Mouse (Mus musculus): ENCODE results near the gene Exosc8. TPM values are rescaled to one million over a fixed set of nuclear protein-coding genes. Genes with fewer than 3 reads are reported as not detected.
"Not testable (repeated sequence)": the region's sequence is repeated elsewhere in the genome, so short reads cannot be mapped to it uniquely, and the experiment has no call there.

Exosc8 gene
- polyA plus RNA-seq, 1 experiment, result 88.1 TPM

- Histone ChIP-seq H3K4me3 (ENCODE audit: insufficient read depth, poor library complexity, severe bottlenecking) (no peak overlapping the region), H3K79me3 (ENCODE audit: low read depth) (no peaks in the 10 kb centered on the region), H3ac (ENCODE audit: control insufficient read depth, insufficient read length, low read depth) (no peak overlapping the region), H3K36me3 (ENCODE audit: control insufficient read depth, insufficient read depth) (peaks cover 89% of the 10 kb centered on the region), H3K79me2 (ENCODE audit: control insufficient read depth, insufficient read depth) (no peaks in the 10 kb centered on the region), H3K27me3 (ENCODE audit: control insufficient read depth, insufficient read depth, insufficient read length) (no peaks in the 10 kb centered on the region)
- no peak for TF ChIP-seq MYOD1 (IDR thresholded peaks at IDR 0.05; ENCODE audit: control insufficient read depth, insufficient read length, low read depth)
- TF ChIP-seq CEBPB (IDR thresholded peaks at IDR 0.05; ENCODE audit: low read depth), result no peak
- no peak for TF ChIP-seq USF1 (IDR thresholded peaks at IDR 0.05; ENCODE audit: low read depth)
- no peak for TF ChIP-seq FOSL1 (IDR thresholded peaks at IDR 0.05; ENCODE audit: insufficient read depth, low read length, poor library complexity, severe bottlenecking)
- TF ChIP-seq MYOG (IDR thresholded peaks at IDR 0.05; ENCODE audit: control insufficient read depth, extremely low read depth, insufficient read length), result no peak
- TF ChIP-seq MAX (IDR thresholded peaks at IDR 0.05), result no peak
- no peak for TF ChIP-seq CTCF (IDR thresholded peaks at IDR 0.05; ENCODE audit: control insufficient read depth, insufficient read depth, insufficient read length)
Measured at GRCm38 (mm10) chr3:54718947-54719346, 16.2 kb downstream of the Exosc8 start.

GRCm38 (mm10) chr3:54717348-54717747, 17.8 kb downstream of the Exosc8 start:
- no peak overlapping the region for H3K4me3 ChIP-seq (ENCODE audit: insufficient read depth, poor library complexity, severe bottlenecking)
- H3K79me2 ChIP-seq (ENCODE audit: control insufficient read depth, insufficient read depth), result no peaks in the 10 kb centered on the region
- H3K36me3 ChIP-seq (ENCODE audit: control insufficient read depth, insufficient read depth), result peaks cover 89% of the 10 kb centered on the region
- no peaks in the 10 kb centered on the region for H3K27me3 ChIP-seq (ENCODE audit: control insufficient read depth, insufficient read depth, insufficient read length)
- TF ChIP-seq MAX (IDR thresholded peaks at IDR 0.05), result no peak
- TF ChIP-seq MYOG (IDR thresholded peaks at IDR 0.05; ENCODE audit: control insufficient read depth, extremely low read depth, insufficient read length), result no peak
- no peak for TF ChIP-seq FOSL1 (IDR thresholded peaks at IDR 0.05; ENCODE audit: insufficient read depth, low read length, poor library complexity, severe bottlenecking)
- TF ChIP-seq MYOD1 (IDR thresholded peaks at IDR 0.05; ENCODE audit: control insufficient read depth, insufficient read length, low read depth), result no peak
- no peak for TF ChIP-seq CEBPB (IDR thresholded peaks at IDR 0.05; ENCODE audit: low read depth)
- TF ChIP-seq USF1 (IDR thresholded peaks at IDR 0.05; ENCODE audit: low read depth), result no peak
- no peak for TF ChIP-seq CTCF (IDR thresholded peaks at IDR 0.05; ENCODE audit: control insufficient read depth, insufficient read depth, insufficient read length)
- no peaks in the 10 kb centered on the region for H3K79me3 ChIP-seq (ENCODE audit: low read depth)
- H3ac ChIP-seq (ENCODE audit: control insufficient read depth, insufficient read length, low read depth), result no peak overlapping the region

DNA sequence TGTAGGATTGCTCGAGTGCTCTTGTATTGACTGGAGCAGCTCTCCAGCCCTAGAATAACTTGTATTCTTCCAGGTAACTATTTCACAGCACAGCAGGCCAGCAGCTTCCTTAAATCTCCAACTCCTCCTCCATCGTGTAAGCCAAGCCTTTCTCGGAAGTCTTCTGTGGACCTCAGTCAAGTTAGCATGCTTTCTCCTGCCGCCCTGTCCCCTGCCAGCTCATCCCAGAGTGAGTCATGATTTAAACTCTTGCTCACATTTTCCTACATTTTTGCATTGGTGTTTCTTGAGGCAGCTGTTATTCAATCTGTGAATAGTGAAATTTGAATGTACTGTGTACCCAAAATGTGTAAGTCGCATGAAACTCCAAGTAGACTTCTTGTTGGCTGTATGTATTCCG, 19.7 kb downstream of the Exosc8 start:
- no peaks in the 10 kb centered on the region for H3K79me3 ChIP-seq (ENCODE audit: low read depth)
- no peak overlapping the region for H3ac ChIP-seq (ENCODE audit: control insufficient read depth, insufficient read length, low read depth)
- TF ChIP-seq MYOG (IDR thresholded peaks at IDR 0.05; ENCODE audit: control insufficient read depth, extremely low read depth, insufficient read length) (no peak), USF1 (IDR thresholded peaks at IDR 0.05; ENCODE audit: low read depth) (no peak), CEBPB (IDR thresholded peaks at IDR 0.05; ENCODE audit: low read depth) (no peak), FOSL1 (IDR thresholded peaks at IDR 0.05; ENCODE audit: insufficient read depth, low read length, poor library complexity, severe bottlenecking) (no peak), CTCF (IDR thresholded peaks at IDR 0.05; ENCODE audit: control insufficient read depth, insufficient read depth, insufficient read length) (no peak), MYOD1 (IDR thresholded peaks at IDR 0.05; ENCODE audit: control insufficient read depth, insufficient read length, low read depth) (no peak), MAX (IDR thresholded peaks at IDR 0.05) (no peak)
- peaks cover 87% of the 10 kb centered on the region for H3K36me3 ChIP-seq (ENCODE audit: control insufficient read depth, insufficient read depth)
- no peak overlapping the region for H3K4me3 ChIP-seq (ENCODE audit: insufficient read depth, poor library complexity, severe bottlenecking)
- H3K79me2 ChIP-seq (ENCODE audit: control insufficient read depth, insufficient read depth), result no peaks in the 10 kb centered on the region
- no peaks in the 10 kb centered on the region for H3K27me3 ChIP-seq (ENCODE audit: control insufficient read depth, insufficient read depth, insufficient read length)

- Histone ChIP-seq H3K36me3 (ENCODE audit: control insufficient read depth, insufficient read depth) (peaks cover 94% of the 10 kb centered on the region), H3ac (ENCODE audit: control insufficient read depth, insufficient read length, low read depth) (no peak within 1 kb of the TSS), H3K79me2 (ENCODE audit: control insufficient read depth, insufficient read depth) (no peaks in the 10 kb centered on the region), H3K79me3 (ENCODE audit: low read depth) (no peaks in the 10 kb centered on the region), H3K27me3 (ENCODE audit: control insufficient read depth, insufficient read depth, insufficient read length) (no peaks in the 10 kb centered on the region), H3K4me3 (ENCODE audit: insufficient read depth, poor library complexity, severe bottlenecking) (no peak within 1 kb of the TSS)
- TF ChIP-seq FOSL1 (IDR thresholded peaks at IDR 0.05; ENCODE audit: insufficient read depth, low read length, poor library complexity, severe bottlenecking) (no peak), USF1 (IDR thresholded peaks at IDR 0.05; ENCODE audit: low read depth) (no peak), MYOD1 (IDR thresholded peaks at IDR 0.05; ENCODE audit: control insufficient read depth, insufficient read length, low read depth) (no peak), MAX (IDR thresholded peaks at IDR 0.05) (no peak), MYOG (IDR thresholded peaks at IDR 0.05; ENCODE audit: control insufficient read depth, extremely low read depth, insufficient read length) (no peak), CEBPB (IDR thresholded peaks at IDR 0.05; ENCODE audit: low read depth) (no peak), CTCF (IDR thresholded peaks at IDR 0.05; ENCODE audit: control insufficient read depth, insufficient read depth, insufficient read length) (no peak)
Measured at GRCm38 (mm10) chr3:54714253-54714652, 20.9 kb downstream of the Exosc8 start, which contains the start of gene Gm21958. Gene Gm21958, minus strand, starts transcription at chr3:54714353.

DNA sequence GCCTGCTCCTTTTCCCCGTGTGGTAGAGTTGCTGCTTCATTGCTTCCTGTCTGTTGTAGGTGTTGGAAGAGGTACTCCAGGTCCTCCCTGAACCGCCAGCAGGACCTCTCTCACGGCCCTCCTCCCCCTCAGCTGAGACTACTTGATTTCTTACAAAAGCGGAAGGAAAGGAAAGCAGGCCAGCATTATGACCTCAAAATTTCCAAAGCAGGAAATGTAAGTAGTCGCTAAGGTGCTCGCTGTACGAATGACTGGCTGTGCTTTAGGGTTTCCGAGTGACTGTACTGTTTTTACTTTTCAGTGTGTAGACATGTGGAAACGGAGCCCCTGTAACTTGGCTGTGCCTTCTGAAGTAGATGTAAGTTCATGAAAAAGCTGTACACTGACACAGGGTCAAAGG, 26.2 kb downstream of the Exosc8 start:
- H3K4me3 ChIP-seq (ENCODE audit: insufficient read depth, poor library complexity, severe bottlenecking), result no peak overlapping the region
- no peak for TF ChIP-seq USF1 (IDR thresholded peaks at IDR 0.05; ENCODE audit: low read depth)
- no peak for TF ChIP-seq FOSL1 (IDR thresholded peaks at IDR 0.05; ENCODE audit: insufficient read depth, low read length, poor library complexity, severe bottlenecking)
- TF ChIP-seq CTCF (IDR thresholded peaks at IDR 0.05; ENCODE audit: control insufficient read depth, insufficient read depth, insufficient read length), result no peak
- no peak for TF ChIP-seq CEBPB (IDR thresholded peaks at IDR 0.05; ENCODE audit: low read depth)
- TF ChIP-seq MYOD1 (IDR thresholded peaks at IDR 0.05; ENCODE audit: control insufficient read depth, insufficient read length, low read depth), result no peak
- no peak for TF ChIP-seq MYOG (IDR thresholded peaks at IDR 0.05; ENCODE audit: control insufficient read depth, extremely low read depth, insufficient read length)
- no peak for TF ChIP-seq MAX (IDR thresholded peaks at IDR 0.05)
- H3K27me3 ChIP-seq (ENCODE audit: control insufficient read depth, insufficient read depth, insufficient read length), result no peaks in the 10 kb centered on the region
- H3K36me3 ChIP-seq (ENCODE audit: control insufficient read depth, insufficient read depth), result peaks cover 86% of the 10 kb centered on the region
- H3ac ChIP-seq (ENCODE audit: control insufficient read depth, insufficient read length, low read depth), result no peak overlapping the region
- H3K79me3 ChIP-seq (ENCODE audit: low read depth), result no peaks in the 10 kb centered on the region
- no peaks in the 10 kb centered on the region for H3K79me2 ChIP-seq (ENCODE audit: control insufficient read depth, insufficient read depth)

DNA sequence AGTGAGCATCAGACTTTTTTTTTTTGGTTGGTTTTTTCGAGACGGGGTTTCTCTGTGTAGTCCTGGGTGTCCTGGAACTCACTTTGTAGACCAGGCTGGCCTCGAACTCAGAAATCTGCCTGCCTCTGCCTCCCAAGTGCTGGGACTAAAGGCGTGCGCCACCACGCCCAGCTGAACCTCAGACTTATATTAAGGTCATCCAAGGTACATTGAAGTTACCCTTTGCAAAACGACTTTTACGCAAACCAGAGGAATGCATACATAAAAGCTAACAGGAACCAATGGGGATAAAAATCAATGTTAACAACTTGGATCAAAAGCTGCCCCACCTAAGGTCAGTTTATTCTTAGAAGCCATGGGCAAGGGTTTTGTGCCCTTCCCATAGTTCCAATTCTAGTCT, 31.1 kb downstream of the Exosc8 start:
- H3ac ChIP-seq (ENCODE audit: control insufficient read depth, insufficient read length, low read depth); H3K79me3 ChIP-seq (ENCODE audit: low read depth); H3K79me2 ChIP-seq (ENCODE audit: control insufficient read depth, insufficient read depth); H3K4me3 ChIP-seq (ENCODE audit: insufficient read depth, poor library complexity, severe bottlenecking); H3K27me3 ChIP-seq (ENCODE audit: control insufficient read depth, insufficient read depth, insufficient read length): not testable (repeated sequence)
- H3K36me3 ChIP-seq (ENCODE audit: control insufficient read depth, insufficient read depth), result peaks cover 83% of the 10 kb centered on the region
